Mouse (Mus musculus) kidney, postnatal 36 days (tissue): ENCODE results near the gene Naa60.

Experiments
- DNase-seq, 2 experiments: peaks; one replicate each; pipeline ENCODE4 v3.0.0; 2021 to 2022; ENCODE audit warnings: mixed read lengths in 2 of 2

Naa60 gene

DNA sequence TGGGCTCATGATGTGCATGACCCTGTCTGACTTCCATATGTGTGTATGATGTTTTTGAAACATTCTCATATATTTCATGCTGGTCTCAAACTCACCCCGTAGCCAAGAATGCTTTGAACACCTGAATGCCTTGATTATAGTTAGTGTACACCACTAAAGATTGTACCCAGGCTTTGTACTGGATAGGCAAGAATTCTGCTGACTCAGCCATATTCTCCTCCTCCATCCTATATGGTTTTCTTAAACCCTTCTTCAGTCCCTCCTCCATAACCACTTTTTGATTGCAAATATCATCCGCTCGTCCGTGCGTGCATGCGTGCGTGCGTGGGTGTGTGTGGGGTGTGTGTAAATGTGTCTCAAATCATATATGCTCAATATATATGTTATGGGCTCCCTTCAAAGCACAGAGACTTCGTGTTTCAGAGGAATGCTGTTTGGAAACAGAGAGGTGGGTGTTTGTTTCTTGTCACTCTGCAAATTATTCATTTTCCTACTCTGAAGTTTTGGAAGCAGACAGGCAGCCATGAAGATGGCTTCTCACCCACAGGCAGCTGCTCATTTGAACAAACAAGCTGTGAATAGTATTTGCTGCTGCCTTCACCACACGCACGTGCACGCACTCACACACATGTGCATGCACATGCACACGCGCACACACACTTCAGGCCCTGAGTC, 19.6 kb downstream of the Naa60 start:
- DNase-seq: no peak

GRCm38 (mm10) chr16:3893739-3894138, 21.6 kb downstream of the Naa60 start:
- DNase-seq: no peak

- DNase-seq: peak; percentile 43 to 53
These were observed 23.1 kb downstream of the Naa60 start for GRCm38 (mm10) chr16:3895173-3895792.

- no peak for DNase-seq
These were observed 23.9 kb downstream of the Naa60 start for GRCm38 (mm10) chr16:3896046-3896445.

DNA sequence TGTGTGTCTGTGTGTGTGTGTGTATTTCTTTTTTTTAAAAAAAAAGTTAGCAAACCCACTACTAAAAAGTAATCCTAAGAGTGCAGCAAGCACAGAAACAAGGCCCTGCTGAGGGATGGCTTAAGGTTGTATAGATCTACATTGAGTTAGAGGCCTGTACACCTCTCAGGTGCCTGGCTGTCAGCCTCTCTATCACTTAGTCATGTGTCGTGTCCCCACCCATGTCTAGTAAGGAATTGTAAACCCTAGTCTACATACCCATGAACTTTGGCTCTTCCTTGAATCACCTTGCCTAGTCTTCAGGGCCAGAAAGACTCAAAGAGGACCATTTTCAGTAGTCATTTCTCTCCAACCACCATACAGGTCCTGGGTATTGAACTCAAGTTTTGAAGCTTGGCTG, 24.4 kb downstream of the Naa60 start:
- DNase-seq: no peak

DNA sequence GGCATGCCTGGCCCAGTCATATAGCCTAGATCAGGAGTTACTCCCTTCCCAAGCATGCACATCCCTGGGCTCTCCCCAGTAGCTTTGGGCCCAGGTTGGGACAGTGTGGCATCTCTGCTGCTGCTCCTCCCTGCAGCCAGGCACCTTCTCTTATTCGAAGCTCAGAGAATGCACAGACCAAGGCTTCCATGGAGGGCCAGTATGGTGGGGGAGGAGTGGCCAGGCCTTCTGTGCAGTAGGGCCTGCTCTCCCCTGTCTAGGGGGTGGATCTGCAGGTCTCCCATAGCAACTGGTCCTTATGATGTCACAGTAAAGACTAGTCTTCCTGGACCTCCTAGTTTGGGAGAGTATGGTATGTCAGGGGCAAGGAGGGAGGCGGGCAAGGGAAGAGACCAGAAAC, 35.3 kb downstream of the Naa60 start:
- DNase-seq: no peak

DNA sequence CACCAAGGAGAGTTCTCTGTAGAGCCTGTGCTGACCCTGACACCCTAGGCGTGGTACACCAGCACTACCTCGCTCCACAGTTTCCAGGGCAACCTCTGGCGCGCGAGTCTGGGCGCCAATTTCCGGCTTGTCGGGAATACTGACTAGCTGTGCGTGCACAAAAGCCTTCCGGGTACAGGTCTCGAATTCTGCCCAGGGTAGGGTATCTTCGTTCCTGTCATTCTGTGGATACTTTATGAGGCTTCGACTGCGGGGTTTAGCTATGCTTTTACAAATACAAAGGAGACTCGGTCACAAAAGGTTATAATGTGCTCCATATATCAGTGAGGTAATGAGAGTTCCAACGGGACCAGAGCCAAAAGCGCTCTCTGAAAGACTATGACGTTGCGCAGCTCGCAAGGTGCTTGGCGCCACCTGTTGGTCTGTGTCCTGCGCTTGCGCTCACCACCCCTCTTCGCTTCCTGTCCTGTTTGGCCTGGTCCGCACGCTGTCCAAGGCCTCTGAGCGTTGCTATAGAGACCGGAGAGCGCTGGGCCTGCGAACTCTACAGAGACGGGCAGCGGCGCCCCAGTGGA, 36.4 kb downstream of the Naa60 start, which contains the start of the genes 1700037C18Rik and Cluap1:
TSS of gene 1700037C18Rik (minus strand) at position 153 of the 575 bp plus-strand sequence.
TSS of gene Cluap1 (plus strand) at position 265 of the 575 bp plus-strand sequence.
- peak; percentile 96 to 97 for DNase-seq

DNA sequence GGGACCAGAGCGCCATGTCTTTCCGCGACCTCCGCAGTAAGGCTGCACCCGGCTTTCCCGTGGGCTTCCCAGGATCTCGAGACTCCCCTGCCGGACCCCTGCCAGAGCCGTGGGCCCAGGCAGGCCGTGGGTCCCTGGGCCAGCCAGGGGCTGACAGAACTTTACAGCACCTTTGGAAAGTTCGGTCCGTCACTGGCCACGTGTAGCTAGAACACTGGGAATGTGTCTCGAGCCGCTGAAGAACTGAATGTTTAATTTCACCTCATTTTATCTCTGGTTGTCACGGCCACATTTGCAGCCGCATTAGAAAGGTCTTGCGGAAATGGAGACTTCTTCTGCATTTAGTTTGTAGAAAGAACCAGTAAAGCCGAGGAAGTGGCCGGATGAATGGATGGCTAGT, 36.9 kb downstream of the Naa60 start:
- DNase-seq: no peak

GRCm38 (mm10) chr16:3920756-3921155, 48.6 kb downstream of the Naa60 start:
- DNase-seq: no peak

DNA sequence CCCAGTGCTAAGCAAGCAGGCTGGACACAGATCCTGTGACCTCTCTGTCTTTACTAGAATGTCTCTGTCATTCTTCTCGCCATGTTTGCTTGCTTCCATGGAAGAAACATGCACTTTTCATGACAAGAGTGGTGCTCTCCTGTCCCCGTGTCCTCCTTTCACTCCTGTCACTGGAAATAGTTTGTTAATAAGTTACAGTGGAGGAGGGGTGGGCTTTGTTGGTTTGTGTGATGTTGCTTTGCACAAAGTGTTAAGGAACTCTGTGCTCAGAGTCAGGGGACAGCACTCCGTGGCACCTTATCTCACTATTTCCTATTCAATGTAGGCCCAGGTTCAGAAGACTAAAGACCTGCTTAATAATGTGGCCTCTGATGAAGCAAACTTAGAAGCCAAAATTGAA, 51.3 kb downstream of the Naa60 start:
- DNase-seq: no peak

DNA sequence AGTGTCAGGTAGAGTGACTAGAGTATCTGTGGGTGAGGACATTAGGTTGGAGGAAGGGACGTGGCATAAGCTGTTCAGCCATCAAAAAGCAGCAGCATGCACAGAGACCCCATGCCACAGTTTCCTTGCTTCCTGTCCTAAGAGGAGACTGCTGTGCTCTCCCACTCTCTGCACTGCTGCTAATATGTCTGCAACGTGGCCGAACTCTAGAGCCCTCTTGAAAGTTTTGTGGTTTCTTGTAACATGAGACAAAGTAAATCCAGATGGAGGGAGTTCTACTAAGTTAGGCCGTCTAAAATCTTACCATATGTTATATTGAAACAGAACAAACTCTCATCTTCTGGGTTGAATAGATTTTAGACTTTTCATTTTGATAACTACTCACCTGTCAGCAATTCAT, 51.8 kb downstream of the Naa60 start:
- no peak for DNase-seq

- no peak for DNase-seq
These were observed 56.4 kb downstream of the Naa60 start for GRCm38 (mm10) chr16:3928582-3928981.

DNA sequence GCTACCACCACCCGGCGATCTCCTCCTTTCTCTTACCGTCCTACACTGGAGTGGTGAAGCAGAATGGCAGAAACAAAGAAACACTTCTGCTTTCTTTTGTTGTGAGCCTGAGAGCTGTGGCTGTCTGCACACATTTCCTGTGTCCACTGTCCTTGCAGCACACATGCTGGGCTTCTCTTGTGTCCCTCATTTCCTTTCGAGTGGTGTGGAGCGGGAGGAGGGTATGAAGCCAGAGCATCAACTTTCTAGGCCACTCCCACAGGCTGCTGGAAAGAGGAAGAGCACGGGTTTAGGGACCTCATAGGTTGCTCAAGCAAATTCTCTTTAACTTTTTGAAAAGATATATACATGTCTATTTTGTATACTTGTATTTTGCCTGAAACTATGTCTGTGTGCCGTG, 57.0 kb downstream of the Naa60 start:
- DNase-seq: peak in 1 of 2 experiments; percentile 7

DNA sequence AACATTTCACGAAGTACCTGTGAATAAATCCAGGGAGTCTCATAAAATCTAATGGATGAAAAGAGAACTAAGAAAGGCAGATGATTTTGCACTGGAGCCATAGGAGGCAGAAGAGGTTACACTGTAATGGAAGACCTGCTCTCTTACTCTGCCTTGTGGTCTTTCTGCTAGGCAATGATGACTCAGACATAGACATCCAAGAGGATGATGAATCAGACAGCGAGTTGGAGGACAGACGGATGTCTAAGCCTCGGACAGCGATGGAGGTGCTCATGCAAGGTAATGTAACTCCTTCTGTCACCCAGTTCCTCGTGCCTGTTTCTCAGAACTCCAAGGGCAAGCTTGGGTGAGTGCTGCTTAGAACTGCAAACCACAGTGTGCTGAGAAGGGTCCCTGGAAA, 61.4 kb downstream of the Naa60 start:
- no peak for DNase-seq

GRCm38 (mm10) chr16:3934091-3934490, 61.9 kb downstream of the Naa60 start:
- DNase-seq: peak; percentile 14 to 73

DNA sequence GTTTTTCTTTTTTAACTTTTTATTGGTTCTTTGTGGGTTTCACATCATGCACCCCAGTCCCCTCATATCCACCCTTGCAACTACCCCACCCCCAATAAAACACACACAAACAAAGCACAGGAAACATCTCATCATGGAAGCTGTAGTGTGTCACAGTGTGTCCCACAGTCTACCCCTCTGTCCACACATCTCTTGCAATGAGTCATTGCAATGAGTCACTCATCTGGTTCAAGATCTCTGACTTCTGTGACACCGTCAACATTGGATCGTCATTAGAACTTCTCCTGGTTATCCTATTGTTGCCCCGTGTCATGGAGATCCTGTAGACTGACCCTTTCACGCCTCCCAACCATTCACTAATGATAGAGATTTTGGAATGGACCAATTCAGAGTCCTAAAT, 62.5 kb downstream of the Naa60 start:
- no peak for DNase-seq

DNA sequence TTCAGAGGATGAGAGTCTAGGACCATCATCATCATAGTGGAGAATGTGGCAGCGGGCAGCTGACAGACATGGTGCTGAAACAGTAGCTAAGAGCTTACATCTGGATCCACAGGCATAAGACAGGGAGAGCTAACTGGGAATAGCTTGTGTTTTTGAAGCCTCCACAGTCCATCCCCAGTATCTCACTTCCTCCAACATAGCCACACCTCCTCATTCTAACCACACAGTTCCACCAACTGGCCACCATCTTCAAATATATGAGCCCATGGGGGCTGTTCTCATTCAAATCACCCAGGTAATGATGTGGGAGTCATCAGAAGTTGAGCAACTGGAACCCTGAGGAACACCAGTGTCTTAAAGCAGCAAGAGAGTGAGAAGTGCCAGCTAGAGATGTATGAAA, 79.0 kb downstream of the Naa60 start:
- no peak for DNase-seq
